Mouse (Mus musculus): Measurements from ENCODE around the gene Stxbp2.

Gene Stxbp2

GRCm38 (mm10) chr8:3631478-3631875 lies 722 bp downstream of the Stxbp2 start:
- DNase-seq (ENCODE audit: low spot score), result no peak

GRCm38 (mm10) chr8:3645804-3646203 lies 15.0 kb downstream of the Stxbp2 start:
- peak; percentile 26 for DNase-seq (ENCODE audit: low spot score)

GRCm38 (mm10) chr8:3646824-3647531 lies 16.2 kb downstream of the Stxbp2 start:
- no peak for DNase-seq (ENCODE audit: low spot score)

- no peak for DNase-seq (ENCODE audit: low spot score)
These were observed 16.8 kb downstream of the Stxbp2 start for GRCm38 (mm10) chr8:3647561-3647960.

- no peak for DNase-seq (ENCODE audit: low spot score)
These were observed 17.5 kb downstream of the Stxbp2 start for GRCm38 (mm10) chr8:3648268-3648667.

GRCm38 (mm10) chr8:3648990-3649389 lies 18.2 kb downstream of the Stxbp2 start:
- no peak for DNase-seq (ENCODE audit: low spot score)

GRCm38 (mm10) chr8:3652845-3653244 lies 22.1 kb downstream of the Stxbp2 start:
- DNase-seq (ENCODE audit: low spot score), result no peak

- no peak for DNase-seq (ENCODE audit: low spot score)
These were observed 24.2 kb downstream of the Stxbp2 start for GRCm38 (mm10) chr8:3654726-3655508.

GRCm38 (mm10) chr8:3655526-3655925 lies 24.8 kb downstream of the Stxbp2 start, which contains the start of gene Retn:
Gene Retn, plus strand, starts transcription at chr8:3655770.
- DNase-seq (ENCODE audit: low spot score), result no peak

GRCm38 (mm10) chr8:3656725-3657381 lies 26.1 kb downstream of the Stxbp2 start:
- no peak for DNase-seq (ENCODE audit: low spot score)

- no peak for DNase-seq (ENCODE audit: low spot score)
These were observed 30.1 kb downstream of the Stxbp2 start for GRCm38 (mm10) chr8:3660889-3661288.

- no peak for DNase-seq (ENCODE audit: low spot score)
These were observed 33.6 kb downstream of the Stxbp2 start for GRCm38 (mm10) chr8:3664405-3664804.

- DNase-seq (ENCODE audit: low spot score), result no peak
These were observed 34.8 kb downstream of the Stxbp2 start, which contains the start of gene Mcemp1 for GRCm38 (mm10) chr8:3665507-3665906. Gene Mcemp1, plus strand, starts transcription at chr8:3665754.

- no peak for DNase-seq (ENCODE audit: low spot score)
These were observed 39.6 kb downstream of the Stxbp2 start for GRCm38 (mm10) chr8:3670388-3670787.

- DNase-seq (ENCODE audit: low spot score), result peak; percentile 93
These were observed 41.3 kb downstream of the Stxbp2 start, which contains the start of gene Fcor for GRCm38 (mm10) chr8:3671980-3672491. Gene Fcor, minus strand, starts transcription at chr8:3672362.

- DNase-seq (ENCODE audit: low spot score), result no peak
These were observed 43.9 kb downstream of the Stxbp2 start for GRCm38 (mm10) chr8:3674671-3675070.

- DNase-seq (ENCODE audit: low spot score), result peak; percentile 94
These were observed 45.6 kb downstream of the Stxbp2 start, which contains the start of gene Trappc5 for GRCm38 (mm10) chr8:3676131-3676992. Gene Trappc5, plus strand, starts transcription at chr8:3676299.

- no peak for DNase-seq (ENCODE audit: low spot score)
These were observed 46.3 kb downstream of the Stxbp2 start for GRCm38 (mm10) chr8:3676993-3677579.

- no peak for DNase-seq (ENCODE audit: low spot score)
These were observed 48.1 kb downstream of the Stxbp2 start for GRCm38 (mm10) chr8:3678831-3679230.

GRCm38 (mm10) chr8:3679236-3679635 lies 48.5 kb downstream of the Stxbp2 start:
- no peak for DNase-seq (ENCODE audit: low spot score)

- DNase-seq (ENCODE audit: low spot score), result no peak
These were observed 48.9 kb downstream of the Stxbp2 start for GRCm38 (mm10) chr8:3679656-3680055.
